Mouse (Mus musculus): Measurements from ENCODE around the gene Kcnq1.

The Kcnq1 gene

DNA sequence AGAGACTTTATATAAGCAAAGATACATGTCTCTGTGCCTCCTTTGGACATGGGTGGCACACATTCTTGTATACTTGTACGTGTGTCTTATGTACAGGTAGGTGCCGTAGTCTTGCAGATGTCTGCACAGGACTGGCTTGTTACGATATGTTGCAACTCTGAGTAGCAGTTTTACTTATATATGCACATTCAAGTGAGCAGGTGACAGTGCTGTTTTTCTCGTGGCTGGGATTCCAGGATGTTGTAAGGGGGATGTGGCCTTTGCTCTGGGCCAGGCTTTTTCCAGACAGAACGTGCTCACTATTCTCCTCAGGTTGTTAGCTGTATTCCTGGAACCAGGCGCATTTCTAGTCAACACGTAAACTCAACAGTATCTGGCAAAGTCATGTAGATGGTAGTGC lies 168.9 kb downstream of the Kcnq1 start:
- DNase-seq (ENCODE audit: low read depth), result no peak

DNA sequence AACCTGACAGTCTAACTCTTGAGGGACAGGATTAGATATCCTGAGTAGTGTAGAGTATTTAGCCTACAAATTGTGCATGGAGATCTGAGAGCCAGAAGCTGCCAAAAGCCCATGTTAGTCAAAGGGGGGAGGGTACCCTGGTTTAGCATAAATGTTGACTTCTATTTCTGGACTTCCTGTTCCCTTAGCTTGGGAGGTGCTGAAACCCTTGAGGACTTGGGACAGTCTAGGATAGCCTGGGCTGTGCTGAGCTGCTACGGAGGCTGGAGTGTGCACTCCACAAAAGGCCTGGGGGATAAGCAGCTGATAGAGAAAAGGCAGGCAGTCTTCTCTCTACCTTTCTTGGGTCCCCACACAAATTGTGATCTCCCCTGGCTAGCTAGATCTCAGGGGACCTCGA lies 177.5 kb downstream of the Kcnq1 start:
- DNase-seq (ENCODE audit: low read depth), result no peak

DNA sequence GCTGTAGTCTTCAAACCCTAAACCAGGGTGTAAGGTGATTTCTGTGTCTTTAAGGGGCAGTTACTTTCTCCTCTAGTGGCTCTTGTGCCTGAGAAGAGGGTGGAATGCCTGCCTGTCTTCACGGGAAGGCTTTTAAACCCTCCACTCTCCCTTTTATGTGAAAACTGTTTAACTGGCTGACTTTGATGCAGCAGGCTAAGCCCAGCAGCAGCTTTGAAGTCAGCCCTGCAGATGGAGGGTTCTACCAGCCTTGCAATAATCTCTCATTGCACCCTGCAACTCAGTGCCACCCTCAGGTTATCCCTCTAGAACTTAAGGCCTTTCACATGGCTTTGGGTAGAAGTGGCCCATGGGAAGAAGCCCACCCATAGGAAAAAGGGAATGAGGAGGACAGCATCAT lies 178.7 kb downstream of the Kcnq1 start:
- no peak for DNase-seq (ENCODE audit: low read depth)

DNA sequence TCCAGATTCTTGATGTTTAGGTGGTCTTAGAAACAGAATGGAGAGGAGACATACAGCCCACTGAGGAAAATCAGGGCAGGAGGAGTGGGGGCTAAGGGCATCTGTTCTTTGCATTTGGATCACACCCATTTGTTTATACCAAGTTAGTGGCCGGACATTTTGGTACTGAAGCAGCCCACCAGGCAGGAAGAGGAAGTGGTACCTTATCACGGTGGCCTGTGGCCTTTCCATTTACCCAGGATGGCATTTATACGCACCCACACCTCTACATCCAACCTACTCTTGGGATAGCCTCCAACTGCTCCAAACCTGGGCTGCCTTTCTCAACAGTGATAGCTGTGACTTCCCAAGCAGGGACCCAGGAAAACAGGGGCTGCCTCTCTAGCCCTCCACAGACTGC lies 179.3 kb downstream of the Kcnq1 start:
- DNase-seq (ENCODE audit: low read depth), result no peak

DNA sequence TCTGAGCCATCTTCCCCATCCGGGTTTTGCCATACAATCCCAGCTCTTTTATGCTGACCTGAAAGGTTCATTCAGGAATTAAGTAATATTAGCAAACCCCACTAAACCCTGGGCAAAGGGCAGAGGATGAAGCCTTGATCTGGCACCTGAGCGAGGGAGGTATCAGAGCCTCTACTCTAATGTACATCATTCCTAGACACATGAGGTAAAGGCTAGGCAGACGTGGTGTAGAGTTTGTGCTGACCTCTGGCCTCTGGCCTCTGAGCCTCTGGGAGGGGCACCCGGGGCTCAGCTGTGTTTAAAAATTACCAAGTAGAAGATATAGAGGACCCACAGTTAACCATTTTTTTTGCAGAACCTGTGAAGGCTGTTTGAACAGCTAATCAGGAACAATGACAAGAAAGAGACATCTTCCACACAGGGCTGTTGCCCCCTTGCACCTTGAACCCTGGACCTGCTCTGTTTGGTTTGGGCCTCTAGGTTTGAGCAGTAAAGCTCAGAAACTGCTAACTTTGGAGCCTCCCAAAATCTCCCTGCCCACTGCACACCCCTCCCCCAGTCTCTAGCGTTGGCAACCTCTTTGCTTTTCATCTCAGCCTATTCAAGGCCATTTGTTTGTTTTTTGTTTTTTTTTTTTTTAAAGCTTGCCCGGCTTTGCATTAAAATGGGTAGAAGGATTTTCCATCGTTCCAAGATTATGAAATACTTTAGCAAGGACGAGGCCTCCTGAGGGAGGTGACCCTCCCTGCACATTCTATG lies 180.5 kb downstream of the Kcnq1 start:
- DNase-seq (ENCODE audit: low read depth), result no peak

DNA sequence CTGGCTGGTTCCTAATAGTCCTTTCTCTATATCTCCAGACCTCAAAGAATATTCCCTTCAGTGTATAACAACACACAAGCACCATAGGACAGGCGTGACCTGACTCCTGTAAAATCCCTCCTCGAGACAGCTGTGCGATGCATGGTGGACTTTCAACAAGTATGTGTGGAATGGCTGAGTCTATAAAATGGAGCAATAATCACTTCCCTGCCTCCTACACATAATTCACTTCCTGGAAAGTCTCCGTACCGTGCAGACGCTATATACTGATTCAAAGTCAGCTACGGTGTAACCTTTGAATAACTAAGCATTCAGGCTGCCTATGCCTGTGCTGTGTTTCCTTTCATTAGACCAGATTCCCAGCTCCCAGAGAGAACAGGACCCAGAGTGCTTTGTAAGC lies 182.0 kb downstream of the Kcnq1 start:
- DNase-seq (ENCODE audit: low read depth), result no peak

DNA sequence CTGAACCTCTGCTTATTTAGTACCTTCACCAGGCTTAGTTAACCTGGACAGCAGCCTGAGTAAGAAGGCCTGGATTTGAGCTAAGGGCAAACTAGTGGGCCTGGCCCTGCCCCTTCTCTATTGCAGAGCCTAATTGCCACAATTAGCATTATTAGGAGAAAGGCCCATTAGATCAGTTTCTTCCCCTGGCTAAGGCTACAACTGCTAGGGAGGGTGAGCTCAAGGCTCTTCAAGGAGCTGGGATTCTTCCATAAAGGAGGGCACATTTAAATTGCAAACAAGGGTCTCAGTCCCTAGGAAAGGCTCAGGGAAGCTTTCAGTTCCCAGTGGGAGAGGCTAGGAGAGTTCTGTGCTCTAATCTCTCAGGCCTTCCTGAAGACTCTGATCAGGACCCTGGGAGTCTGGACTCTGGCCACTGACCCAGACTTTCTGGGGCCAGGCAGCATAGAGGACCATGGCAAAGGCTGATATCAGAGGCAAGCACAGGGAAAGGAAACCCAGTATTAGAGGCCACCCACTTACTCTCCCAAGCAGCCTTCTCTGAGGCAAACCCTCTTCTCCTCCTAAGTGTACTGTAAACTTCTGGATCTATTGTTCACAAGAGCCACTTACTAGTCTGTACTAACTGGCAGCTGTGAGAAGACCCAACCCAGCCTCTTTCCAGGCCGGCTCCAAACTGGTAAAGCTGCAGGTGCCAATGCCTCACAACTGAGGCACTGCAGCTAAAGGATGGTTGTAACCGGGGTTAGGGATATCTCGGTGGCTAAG lies 183.1 kb downstream of the Kcnq1 start:
- no peak for DNase-seq (ENCODE audit: low read depth)

DNA sequence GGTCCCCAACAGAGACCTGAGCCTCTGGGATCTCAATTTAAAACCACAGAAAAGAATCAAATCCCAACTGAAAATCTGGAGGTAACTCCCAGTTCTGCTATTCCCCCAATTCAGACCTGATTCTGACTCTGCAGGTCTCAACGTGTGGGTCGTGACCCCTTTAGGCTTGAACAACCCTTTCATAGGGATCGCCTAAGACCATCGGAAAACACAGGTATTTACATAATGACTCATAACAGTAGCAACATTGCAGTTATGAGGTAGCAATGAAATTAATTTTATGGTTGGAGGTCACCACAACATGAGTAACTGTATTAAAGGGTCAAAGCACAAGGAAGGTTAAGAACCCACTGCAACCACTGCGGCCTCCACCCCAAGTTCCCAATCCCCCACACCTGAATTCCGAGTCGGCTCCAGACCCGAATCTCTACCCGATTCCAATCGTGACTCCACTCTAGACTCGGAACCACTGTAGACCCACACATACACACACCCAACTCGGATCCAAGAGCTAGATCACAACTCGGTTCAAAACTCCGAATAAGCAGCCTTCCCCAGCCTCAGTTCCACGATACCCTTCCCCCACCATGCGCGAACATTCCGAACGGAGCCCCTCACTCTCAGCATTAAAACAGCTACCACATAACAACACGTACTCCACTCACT lies 188.7 kb downstream of the Kcnq1 start:
- DNase-seq (ENCODE audit: low read depth), result no peak

DNA sequence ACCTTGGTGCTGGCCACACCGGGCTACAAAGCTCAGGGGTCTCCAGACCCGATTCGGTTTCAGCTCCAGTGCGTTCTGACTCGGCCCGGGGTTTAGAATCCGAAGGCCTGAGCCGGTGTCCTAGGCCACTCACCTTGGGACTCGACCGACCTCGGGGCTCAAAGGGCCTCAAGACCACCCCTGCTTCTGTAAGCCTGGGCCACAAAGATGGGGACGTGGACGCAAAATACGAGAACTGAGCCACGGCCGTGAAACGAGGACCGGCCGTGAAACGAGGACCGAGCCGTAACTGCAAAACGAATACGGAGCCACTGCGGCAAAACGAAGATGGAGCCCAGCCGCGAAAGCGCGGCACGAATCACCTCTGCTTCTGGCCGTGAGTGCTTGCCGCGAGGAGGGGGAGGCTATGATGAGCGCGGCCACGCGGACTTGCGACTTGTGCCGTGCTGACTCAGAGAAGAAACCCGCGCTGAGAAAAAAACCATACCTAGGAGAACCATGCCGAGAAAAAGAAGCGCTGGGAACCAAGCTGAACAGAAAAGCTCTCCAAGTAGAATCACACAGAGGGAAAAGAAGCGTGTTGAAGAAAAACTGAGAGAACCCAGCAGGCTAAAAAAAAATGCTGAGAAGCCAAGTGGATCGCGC lies 189.3 kb downstream of the Kcnq1 start:
- DNase-seq (ENCODE audit: low read depth), result no peak

DNA sequence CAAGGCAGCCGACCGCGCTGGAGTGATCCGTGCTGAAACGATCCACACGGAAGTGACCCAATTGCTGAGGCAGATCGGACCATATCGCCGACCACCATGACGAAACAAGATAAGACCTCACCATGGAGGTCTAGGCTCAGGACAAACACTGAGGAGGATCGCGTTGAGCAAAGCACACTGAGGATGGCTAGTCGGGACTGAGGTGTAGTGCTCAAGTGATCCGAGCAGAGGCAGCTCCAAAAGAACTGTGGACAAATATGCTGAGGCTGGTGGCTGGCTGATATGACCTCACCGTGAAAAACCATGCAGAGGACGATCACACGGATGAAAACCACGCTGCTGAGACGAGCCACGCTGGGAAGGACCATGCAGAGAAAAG lies 189.8 kb downstream of the Kcnq1 start:
- no peak for DNase-seq (ENCODE audit: low read depth)

DNA sequence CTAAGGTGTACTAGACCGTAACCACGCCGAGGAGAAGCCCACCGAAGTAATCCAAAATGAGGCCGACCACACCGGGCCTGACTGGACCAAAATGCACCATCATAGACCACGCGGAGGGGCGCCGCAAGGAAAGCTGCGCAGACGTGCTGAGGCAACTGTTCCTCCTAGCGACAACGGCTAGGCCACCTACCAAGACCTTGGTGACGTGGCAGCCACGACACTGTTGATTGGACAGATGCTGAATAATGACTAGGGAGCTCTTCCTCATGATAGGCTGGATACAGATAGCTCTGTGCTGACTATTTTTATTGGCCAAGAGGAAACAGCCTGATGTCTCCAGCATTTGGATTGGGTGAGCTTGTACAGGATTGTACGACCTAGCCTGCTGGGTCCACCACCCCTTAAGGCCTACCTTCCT lies 190.2 kb downstream of the Kcnq1 start:
- peak; percentile 86 for DNase-seq (ENCODE audit: low read depth)

DNA sequence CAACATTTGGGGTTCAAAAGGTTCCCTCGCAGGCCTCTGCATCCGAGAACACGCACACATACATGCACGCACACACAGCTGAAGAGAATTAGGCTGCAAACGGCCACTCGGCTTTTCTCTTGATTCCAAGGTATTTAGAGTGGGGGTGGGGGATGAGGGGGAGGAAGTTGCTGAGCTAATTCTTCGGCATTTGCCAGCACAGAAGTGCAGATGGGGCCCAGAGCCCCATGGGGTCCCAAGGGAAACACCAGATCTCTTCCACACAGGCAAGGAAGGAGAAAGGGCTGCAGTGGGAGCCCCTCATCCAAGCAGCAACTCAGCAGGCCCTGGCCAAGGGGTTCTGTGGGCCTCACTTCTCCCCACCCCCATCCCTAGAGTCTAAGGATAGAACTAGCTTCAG lies 193.9 kb downstream of the Kcnq1 start:
- DNase-seq (ENCODE audit: low read depth), result no peak

DNA sequence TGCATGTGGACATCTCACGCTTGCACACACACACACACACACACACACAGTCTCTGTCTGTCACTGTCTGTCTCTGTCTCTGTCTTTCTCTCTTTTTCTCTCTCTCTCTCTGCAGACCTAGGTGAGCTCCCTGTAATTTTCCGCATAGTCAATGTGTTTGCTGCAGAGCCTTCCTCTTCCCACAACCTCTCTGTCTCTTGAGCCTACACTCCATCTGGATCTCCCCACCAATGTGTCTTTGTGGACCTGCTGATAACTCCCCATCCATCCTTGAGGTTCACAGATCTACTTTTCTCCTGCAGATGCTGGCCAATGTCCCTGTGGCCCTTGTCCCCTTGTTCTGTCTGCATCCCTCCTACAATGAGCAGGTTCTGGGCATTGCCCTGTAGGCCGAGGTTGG lies 194.5 kb downstream of the Kcnq1 start:
- DNase-seq (ENCODE audit: low read depth), result no peak

DNA sequence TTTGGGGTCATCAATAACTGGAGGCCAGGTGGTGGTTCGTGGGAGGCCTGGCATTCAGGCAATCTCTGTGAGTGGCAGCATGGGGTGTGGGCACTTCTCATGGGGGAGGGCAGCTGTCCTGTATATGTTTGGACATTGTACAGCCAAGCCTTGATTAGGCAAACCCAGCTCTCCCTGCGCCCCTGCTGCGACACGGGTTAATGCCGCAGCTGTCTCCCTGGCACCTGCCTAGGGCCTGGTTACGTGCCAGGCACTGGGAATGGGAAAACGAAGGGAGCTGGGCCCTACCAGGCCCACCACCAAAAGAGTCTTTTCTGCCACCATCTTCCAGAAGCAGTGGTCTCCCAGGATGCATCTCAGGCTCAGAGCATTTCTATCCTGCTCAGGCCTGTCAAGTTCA lies 196.0 kb downstream of the Kcnq1 start:
- no peak for DNase-seq (ENCODE audit: low read depth)

DNA sequence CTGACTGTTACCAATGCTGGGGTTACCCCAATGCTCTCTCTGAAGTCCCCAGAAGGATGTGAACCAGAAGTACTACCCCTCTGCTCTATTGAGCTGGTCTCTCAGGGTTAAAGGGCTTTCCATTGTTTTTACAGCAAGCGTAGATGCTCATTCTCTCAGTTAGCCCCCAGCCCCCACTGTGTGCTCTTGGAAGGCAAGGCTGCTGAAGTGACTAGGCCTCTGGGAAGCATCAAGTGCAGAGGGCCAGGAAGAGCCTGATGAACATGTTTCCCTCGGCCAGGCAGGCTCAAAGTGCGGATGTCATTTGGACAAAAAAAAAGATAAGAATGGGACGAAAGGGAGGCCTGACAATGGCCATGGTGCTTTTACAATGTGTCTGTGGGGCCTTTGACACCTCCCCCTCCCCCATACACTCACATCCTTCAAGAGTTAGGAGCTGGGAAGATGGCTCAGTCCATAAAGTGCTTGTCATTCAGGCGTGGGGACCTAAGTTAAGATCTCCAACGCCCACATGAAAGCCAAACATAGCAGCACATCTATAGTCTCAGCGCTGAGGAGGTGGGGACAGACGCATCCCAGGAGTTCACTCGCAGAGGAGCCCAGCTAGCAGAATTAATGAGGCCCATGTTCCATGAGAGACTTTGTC lies 196.6 kb downstream of the Kcnq1 start:
- no peak for DNase-seq (ENCODE audit: low read depth)

DNA sequence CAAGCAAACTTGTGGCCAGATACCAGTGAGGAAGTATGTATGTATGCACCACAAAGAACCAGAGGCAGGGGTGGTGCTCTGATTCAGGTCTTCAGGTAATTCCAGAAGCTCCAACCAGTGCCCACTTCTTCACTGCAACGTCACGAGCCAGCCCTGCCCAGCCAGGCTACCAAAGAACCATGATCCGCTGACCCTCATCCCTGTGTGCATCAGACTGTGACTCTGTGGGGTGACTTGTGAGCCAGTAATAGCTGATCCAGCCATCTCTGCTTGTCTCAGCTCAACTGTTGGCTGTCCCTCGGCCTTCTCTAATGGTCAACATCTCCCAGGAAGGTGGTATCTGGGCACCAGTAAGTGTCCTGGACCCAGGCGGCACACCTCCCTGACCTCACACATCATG lies 197.4 kb downstream of the Kcnq1 start:
- no peak for DNase-seq (ENCODE audit: low read depth)

DNA sequence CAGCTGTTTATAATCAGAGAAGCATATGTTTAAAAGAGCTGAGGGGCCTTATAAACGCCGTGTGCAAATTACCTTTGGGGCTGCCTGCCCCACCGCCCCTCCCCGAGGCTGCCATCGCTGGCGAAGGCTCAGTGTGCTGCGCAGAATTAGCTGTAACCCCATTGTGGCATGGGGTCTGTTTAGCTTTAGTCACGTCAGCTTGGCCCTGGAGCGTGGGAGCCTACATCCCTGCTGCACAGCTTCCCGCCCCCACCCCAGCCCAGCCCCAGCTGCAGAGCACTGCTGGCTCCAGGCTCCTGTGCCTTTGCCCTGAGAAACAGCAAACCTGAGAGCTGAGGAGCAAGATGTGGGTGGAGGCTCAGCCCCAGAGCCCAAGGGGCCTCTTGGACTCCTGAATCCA lies 199.6 kb downstream of the Kcnq1 start:
- no peak for DNase-seq (ENCODE audit: low read depth)

DNA sequence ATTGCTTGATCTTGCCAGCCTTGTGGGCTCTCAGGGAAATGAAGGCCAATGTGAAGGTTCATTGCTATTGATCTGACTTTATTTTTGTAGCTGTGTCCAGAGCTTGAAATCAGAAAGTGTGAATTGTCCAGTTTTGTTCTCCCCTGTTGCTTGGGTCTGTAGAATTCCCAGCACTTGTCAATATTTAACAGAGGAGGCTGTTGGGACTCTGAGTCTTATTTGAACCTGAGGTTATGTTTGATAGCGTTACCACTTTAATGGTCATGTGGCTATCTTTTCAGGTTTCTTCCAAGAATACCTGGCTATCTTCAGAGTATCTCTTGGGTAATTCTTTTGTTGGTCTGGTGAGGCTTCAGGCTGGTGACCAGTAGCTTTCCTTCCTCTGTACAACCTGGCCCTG lies 201.8 kb downstream of the Kcnq1 start:
- no peak for DNase-seq (ENCODE audit: low read depth)

DNA sequence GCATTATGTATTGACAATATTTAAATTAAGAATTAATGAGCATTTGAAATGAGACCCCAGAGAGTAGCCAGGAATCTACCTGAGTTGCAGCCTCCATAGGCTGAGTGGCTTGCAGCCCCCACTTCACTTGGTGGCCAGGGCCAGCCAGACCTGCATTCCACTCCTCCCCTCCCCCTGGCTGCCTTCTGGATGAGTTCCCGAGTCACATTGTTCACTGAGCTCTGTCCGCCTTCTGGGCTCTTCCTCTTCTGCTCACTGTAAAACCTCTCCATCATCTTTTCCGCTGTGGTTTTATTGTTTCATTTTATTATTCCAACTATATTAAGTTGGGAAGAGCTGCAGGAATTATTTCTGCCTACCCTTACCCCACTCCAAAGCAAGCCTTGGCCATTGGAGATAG lies 204.1 kb downstream of the Kcnq1 start:
- no peak for DNase-seq (ENCODE audit: low read depth)

DNA sequence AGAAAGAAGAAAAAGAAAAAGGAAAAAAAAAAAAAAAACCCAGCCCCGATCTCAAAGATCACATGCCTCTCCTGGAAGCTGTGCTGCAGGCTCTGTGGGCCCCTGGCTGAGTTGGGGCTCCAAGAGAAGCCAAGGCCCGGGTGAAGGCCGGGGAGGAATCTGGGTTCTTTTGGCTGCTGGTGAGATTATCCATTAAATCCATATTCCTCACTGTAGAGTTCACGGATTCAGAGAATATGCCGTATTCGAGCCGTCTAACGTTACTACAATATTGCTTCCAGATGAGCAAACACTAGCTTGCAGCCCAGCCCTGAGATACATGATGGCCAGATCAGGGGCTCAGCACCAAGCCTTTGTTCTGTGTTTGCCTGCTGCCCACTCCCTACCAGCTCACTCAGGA lies 204.7 kb downstream of the Kcnq1 start:
- no peak for DNase-seq (ENCODE audit: low read depth)

DNA sequence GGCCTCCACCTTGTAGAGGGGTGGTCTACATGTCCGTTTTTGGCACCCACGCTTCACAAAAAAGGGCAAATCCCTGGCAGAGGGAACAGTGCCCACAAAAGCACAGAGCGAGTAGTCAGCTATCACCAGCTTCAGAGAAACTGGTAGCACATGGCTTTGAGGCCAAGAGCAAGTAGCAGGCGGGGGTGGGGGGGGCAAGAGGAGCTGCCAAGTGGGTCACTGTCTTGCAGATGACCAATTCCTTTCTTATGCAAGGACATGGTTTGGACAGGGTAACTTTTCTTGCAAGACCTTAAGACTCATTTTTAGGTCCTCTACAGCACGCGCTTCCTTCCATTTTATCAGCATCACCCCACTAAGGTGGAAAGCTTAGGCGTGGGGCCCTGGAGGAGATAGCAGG lies 205.3 kb downstream of the Kcnq1 start:
- no peak for DNase-seq (ENCODE audit: low read depth)

DNA sequence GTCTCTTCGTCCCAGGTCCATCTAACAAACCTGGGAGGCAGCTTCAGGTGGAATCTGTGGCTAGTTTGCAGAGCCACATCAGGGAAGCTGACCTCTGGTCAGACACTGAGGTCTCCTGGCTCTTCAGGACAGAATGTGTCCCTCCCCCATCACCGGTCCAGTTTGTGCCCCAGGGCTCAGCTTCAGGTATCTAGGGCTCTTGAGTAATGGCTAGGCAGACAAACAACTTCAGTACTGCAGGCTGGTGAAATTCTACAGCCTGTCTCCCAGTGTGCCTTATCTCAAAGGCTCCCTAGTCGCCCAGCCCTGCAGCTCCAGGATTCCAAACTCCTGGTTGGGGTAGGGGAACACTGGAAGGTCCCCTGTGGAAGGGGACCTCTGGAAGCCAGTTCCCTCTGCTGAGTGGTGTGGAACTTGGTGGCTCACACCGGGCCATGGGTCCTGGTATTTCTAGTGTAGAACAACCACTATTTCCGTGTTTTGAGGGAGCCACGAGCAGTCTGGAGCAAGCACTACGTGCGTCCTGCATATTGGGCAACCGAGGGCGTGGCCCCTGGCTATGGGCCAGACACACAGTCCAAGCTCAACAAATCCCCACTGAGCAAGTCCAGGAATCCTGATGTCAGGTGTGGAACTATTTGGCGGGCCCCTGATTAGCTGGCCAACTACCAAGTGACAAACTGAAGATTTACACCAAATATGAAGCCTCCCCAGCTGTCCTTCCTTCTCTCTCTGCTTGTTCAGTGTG lies 207.6 kb downstream of the Kcnq1 start:
- DNase-seq (ENCODE audit: low read depth), result no peak

Measured in c-Kit-positive CD71-negative TER-119-negative erythroid progenitor cells, embryonic 14.5 days (primary cell).